Mouse (Mus musculus) thymus, postnatal 14 days (tissue): Measurements from ENCODE around the gene Braf.

ENCODE experiments used
- DNase-seq: peaks from one replicate; pipeline ENCODE4 v3.0.0; 2021

Gene Braf

GRCm38 (mm10) chr6:39554888-39555647, 170.2 kb downstream of the Braf start:
- DNase-seq, result no peak
